Mouse (Mus musculus) intestine, embryonic 14.5 days (tissue): ENCODE measurements around the gene Zbtb12. TPM values are rescaled to one million over a fixed set of nuclear protein-coding genes. Genes with fewer than 3 reads are reported as not detected.
"Not testable (repeated sequence)": the region's sequence is repeated elsewhere in the genome, so short reads cannot be mapped to it uniquely, and the experiment has no call there.

Experiments
- ATAC-seq: fragments of 200-750 bp; cut with Nextera tagmentation; replicated peaks from 2 replicates; pipeline ENCODE4 v1.8.0; 2017; ENCODE audit warnings: low read depth, moderate number of reproducible peaks, moderate TSS enrichment, moderate library complexity; ENCODE audit not compliant: low FRiP score, low TSS enrichment
- DNase-seq: peaks from one replicate; pipeline ENCODE4 v3.0.0-alpha.2; 2018; ENCODE audit warnings: low spot score
- H3K27ac ChIP-seq: fragments of 300-500 bp; sonication (generic); 2 replicates; pipeline ENCODE4 v1.5.1; 2014; ENCODE audit warnings: low read depth, mild to moderate bottlenecking, control low read depth
- H3K27me3 ChIP-seq: fragments of 300-500 bp; sonication (generic); replicated peaks from 2 replicates; pipeline ENCODE4 v1.6.1; 2014; ENCODE audit warnings: low read length, control low read depth; ENCODE audit not compliant: control insufficient read depth, insufficient read depth
- H3K36me3 ChIP-seq: fragments of 300-500 bp; sonication (generic); 2 replicates; pipeline ENCODE4 v1.6.1; 2014; ENCODE audit warnings: low read length, control low read depth; ENCODE audit not compliant: control insufficient read depth, insufficient read depth
- H3K4me1 ChIP-seq: fragments of 300-500 bp; sonication (generic); replicated peaks from 2 replicates; pipeline ENCODE4 v1.6.1; 2014; ENCODE audit warnings: low read length, control low read depth, mixed read lengths; ENCODE audit not compliant: control insufficient read depth, insufficient read depth
- H3K4me2 ChIP-seq: fragments of 300-500 bp; sonication (generic); 2 replicates; pipeline ENCODE4 v1.6.1; 2014; ENCODE audit warnings: low read length
- H3K4me3 ChIP-seq: fragments of 300-500 bp; sonication (generic); 2 replicates; pipeline ENCODE4 v1.5.1; 2014; ENCODE audit warnings: low read depth, low read length, control low read depth, mixed read lengths
- H3K9ac ChIP-seq: fragments of 300-500 bp; sonication (generic); 2 replicates; pipeline ENCODE4 v1.6.1; 2014; ENCODE audit warnings: mild to moderate bottlenecking, low read length
- H3K9me3 ChIP-seq: fragments of 300-500 bp; sonication (generic); 2 replicates; pipeline ENCODE4 v1.6.1; 2016; ENCODE audit warnings: low read length, control low read depth; ENCODE audit not compliant: control insufficient read depth
- WGBS: fragments of 180-500 bp; shearing (Covaris S2); extraction: QIAGEN DNeasy Blood & Tissue Kit; methylation state at CpG from one replicate; pipeline ENCODE4 v1.1.7; 2014; 5-methylcytosine and 5-hydroxymethylcytosine counted together
- polyA plus RNA-seq: library from polyadenylated mRNA; unstranded; fragments of >200 nt; fragmentation: Nextera tagmentation; extraction: Ambion mirVana; gene quantifications from 2 replicates; pipeline ENCODE4 v1.2.1, GENCODE M21; 2014

Gene Zbtb12
- polyA plus RNA-seq, 1 experiment from 2014 or later, result 1.4 TPM

- Histone ChIP-seq H3K9me3 (no peaks in the 10 kb centered on the region), H3K9ac (peak overlapping the region; percentile 88), H3K4me2 (peak overlapping the region; percentile 68), H3K27ac (peak overlapping the region; percentile 91; the same call in 1 of the 2 replicates), H3K36me3 (0 out of 2 replicates have a peak, but pooled peaks cover 4% of the 10 kb centered on the region), H3K27me3 (no peaks in the 10 kb centered on the region), H3K4me1 (peaks cover 20% of the 10 kb centered on the region), H3K4me3 (peak overlapping the region; percentile 68; the same call in 1 of the 2 replicates)
- ATAC-seq, result no peak
- no peak for DNase-seq
- 92% methylated on average over 14 of the region's 15 CpGs for WGBS
Measured at GRCm38 (mm10) chr17:34895724-34896123, 16.4 kb downstream of the Zbtb12 start.

- peaks cover 8% of the 10 kb centered on the region for H3K36me3 ChIP-seq
- no peak overlapping the region for H3K27ac ChIP-seq
- H3K27me3 ChIP-seq, result no peaks in the 10 kb centered on the region
- WGBS, result 83% methylated on average over 17 of the region's 17 CpGs
- H3K4me3 ChIP-seq, result no peak overlapping the region
- H3K4me1 ChIP-seq, result peaks cover 20% of the 10 kb centered on the region
- no peak for ATAC-seq
- no peak overlapping the region for H3K4me2 ChIP-seq
- no peaks in the 10 kb centered on the region for H3K9me3 ChIP-seq
- H3K9ac ChIP-seq, result no peak overlapping the region
- no peak for DNase-seq
Measured at GRCm38 (mm10) chr17:34896366-34896765, 17.1 kb downstream of the Zbtb12 start.

- peaks cover 20% of the 10 kb centered on the region for H3K4me1 ChIP-seq
- peak overlapping the region; percentile 95 for H3K4me3 ChIP-seq
- 13% methylated on average over 10 of the region's 10 CpGs for WGBS
- peaks cover 18% of the 10 kb centered on the region for H3K36me3 ChIP-seq
- no peaks in the 10 kb centered on the region for H3K27me3 ChIP-seq
- H3K9ac ChIP-seq, result peak overlapping the region; percentile 92
- no peak for ATAC-seq
- H3K27ac ChIP-seq, result peak overlapping the region; percentile 93
- H3K9me3 ChIP-seq, result no peaks in the 10 kb centered on the region
- peak overlapping the region; percentile 83 for H3K4me2 ChIP-seq
- peak; percentile 77 for DNase-seq
Measured at GRCm38 (mm10) chr17:34897373-34898159, 18.3 kb downstream of the Zbtb12 start.

- no peaks in the 10 kb centered on the region for H3K9me3 ChIP-seq
- H3K4me3 ChIP-seq, result peak within 1 kb of the TSS; percentile 95
- peak within 1 kb of the TSS; percentile 92 for H3K9ac ChIP-seq
- DNase-seq (peak; percentile 93), ATAC-seq (peak; percentile 54)
- peaks cover 20% of the 10 kb centered on the region for H3K4me1 ChIP-seq
- WGBS, result under 1% methylated on average over 32 of the region's 44 CpGs
- H3K36me3 ChIP-seq, result peaks cover 24% of the 10 kb centered on the region
- H3K27me3 ChIP-seq, result no peaks in the 10 kb centered on the region
- H3K4me2 ChIP-seq, result peak within 1 kb of the TSS; percentile 83
- peak within 1 kb of the TSS; percentile 93 for H3K27ac ChIP-seq
Measured at GRCm38 (mm10) chr17:34898160-34898586, 18.9 kb downstream of the Zbtb12 start, which contains the start of the genes C2 and Ehmt2. Gene C2 (minus strand): TSS chr17:34898265. Gene Ehmt2 (plus strand): TSS chr17:34898469.

- Histone ChIP-seq H3K9ac (peak overlapping the region; percentile 92), H3K4me3 (peak overlapping the region; percentile 95), H3K9me3 (no peaks in the 10 kb centered on the region), H3K27me3 (no peaks in the 10 kb centered on the region), H3K27ac (peak overlapping the region; percentile 93), H3K36me3 (peaks cover 29% of the 10 kb centered on the region), H3K4me1 (peaks cover 16% of the 10 kb centered on the region), H3K4me2 (peak overlapping the region; percentile 83)
- no peak for DNase-seq
- peak; percentile 5; the same call in 1 of the 2 replicates for ATAC-seq
- 0% methylated on average over 8 of the region's 47 CpGs for WGBS
Measured at GRCm38 (mm10) chr17:34898706-34899052, 19.4 kb downstream of the Zbtb12 start.

GRCm38 (mm10) chr17:34899053-34899889 lies 20.0 kb downstream of the Zbtb12 start:
- DNase-seq, result peak; percentile 83
- Histone ChIP-seq H3K27me3 (no peaks in the 10 kb centered on the region), H3K9ac (peak overlapping the region; percentile 92), H3K4me1 (peaks cover 16% of the 10 kb centered on the region), H3K36me3 (peaks cover 35% of the 10 kb centered on the region), H3K27ac (peak overlapping the region; percentile 93), H3K9me3 (no peaks in the 10 kb centered on the region), H3K4me2 (peak overlapping the region; percentile 83), H3K4me3 (peak overlapping the region; percentile 95)
- under 1% methylated on average over 39 of the region's 45 CpGs for WGBS
- peak; percentile 1; the same call in 1 of the 2 replicates for ATAC-seq

- H3K9ac ChIP-seq, result peak overlapping the region; percentile 92
- H3K27me3 ChIP-seq, result no peaks in the 10 kb centered on the region
- H3K4me3 ChIP-seq, result peak overlapping the region; percentile 95
- H3K36me3 ChIP-seq, result peaks cover 41% of the 10 kb centered on the region
- 2% methylated on average over 5 of the region's 5 CpGs for WGBS
- peak overlapping the region; percentile 93 for H3K27ac ChIP-seq
- peaks cover 16% of the 10 kb centered on the region for H3K4me1 ChIP-seq
- no peaks in the 10 kb centered on the region for H3K9me3 ChIP-seq
- no peak for ATAC-seq
- H3K4me2 ChIP-seq, result peak overlapping the region; percentile 83
- DNase-seq, result no peak
Measured at GRCm38 (mm10) chr17:34899890-34900243, 20.6 kb downstream of the Zbtb12 start.

- not testable (repeated sequence) for H3K27ac ChIP-seq, H3K4me3 ChIP-seq, H3K9ac ChIP-seq, DNase-seq, H3K4me2 ChIP-seq, ATAC-seq, H3K9me3 ChIP-seq, H3K4me1 ChIP-seq, H3K27me3 ChIP-seq
- H3K36me3 ChIP-seq, result peaks cover 50% of the 10 kb centered on the region
Measured at GRCm38 (mm10) chr17:34900826-34901225, 21.5 kb downstream of the Zbtb12 start.
